Mouse (Mus musculus): Measurements from ENCODE around the gene Fgfr2. TPM values are rescaled to one million over a fixed set of nuclear protein-coding genes. Genes with fewer than 3 reads are reported as not detected.
A peak's percentile ranks its signal among the peaks of the same experiment; 100 is the strongest.

Fgfr2 gene
- total RNA-seq, 2 experiments from 2014 or later: 1.5 to 1.7 TPM

- intact Hi-C loops (cut with DNase I): no loop called here
- no peak for DNase-seq
Measured at GRCm38 (mm10) chr7:131345856-131346541, 1777.2 kb downstream of the Fgfr2 start.

- DNase-seq: no peak
- intact Hi-C loops (cut with DNase I): loop anchor here (10.0 kb wide), 2 partner anchors 153 to 223 kb away; no protein-coding TSS in a partner anchor
Measured at GRCm38 (mm10) chr7:131337502-131338068, 1785.6 kb downstream of the Fgfr2 start.

- DNase-seq: no peak
- intact Hi-C loops (cut with DNase I): loop anchor here (10.0 kb wide), 2 partner anchors 149 to 219 kb away; no protein-coding TSS in a partner anchor
Measured at GRCm38 (mm10) chr7:131333564-131333963, 1789.6 kb downstream of the Fgfr2 start, which contains the start of gene Fam24a. Fam24a (plus strand) TSS chr7:131333864.

- intact Hi-C loops (cut with DNase I): loop anchor here (10.0 kb wide), 2 partner anchors 147 to 217 kb away; no protein-coding TSS in a partner anchor
- no peak for DNase-seq
Measured at GRCm38 (mm10) chr7:131331688-131332087, 1791.5 kb downstream of the Fgfr2 start.

- no peak for DNase-seq
- intact Hi-C loops (cut with DNase I): no loop called here
Measured at GRCm38 (mm10) chr7:131329416-131329815, 1793.7 kb downstream of the Fgfr2 start, which contains the start of gene Fam24b. Fam24b (minus strand) TSS chr7:131329516.

GRCm38 (mm10) chr7:131327054-131327453 is 1796.1 kb downstream of the Fgfr2 start:
- intact Hi-C loops (cut with DNase I): no loop called here
- DNase-seq: no peak

- intact Hi-C loops (cut with DNase I): no loop called here
- no peak for DNase-seq
Measured at GRCm38 (mm10) chr7:131322192-131322591, 1801.0 kb downstream of the Fgfr2 start, which contains the start of gene Cuzd1. Cuzd1 (minus strand) TSS chr7:131322292.

GRCm38 (mm10) chr7:131318340-131318739 is 1804.8 kb downstream of the Fgfr2 start:
- intact Hi-C loops (cut with DNase I): no loop called here

GRCm38 (mm10) chr7:131317587-131317986 is 1805.6 kb downstream of the Fgfr2 start:
- DNase-seq: no peak
- intact Hi-C loops (cut with DNase I): no loop called here

More at GRCm38 (mm10) chr7:131318340-131318739, 1804.8 kb downstream of the Fgfr2 start:
- no peak for DNase-seq

- no peak for DNase-seq
- intact Hi-C loops (cut with DNase I): no loop called here
Measured at GRCm38 (mm10) chr7:131314493-131314892, 1808.7 kb downstream of the Fgfr2 start.

- no peak for DNase-seq
- intact Hi-C loops (cut with DNase I): no loop called here
Measured at GRCm38 (mm10) chr7:131306733-131307132, 1816.4 kb downstream of the Fgfr2 start.

- DNase-seq: no peak
- intact Hi-C loops (cut with DNase I): no loop called here
Measured at GRCm38 (mm10) chr7:131303340-131303739, 1819.8 kb downstream of the Fgfr2 start.

GRCm38 (mm10) chr7:131297151-131297550 is 1826.0 kb downstream of the Fgfr2 start:
- DNase-seq: no peak
- intact Hi-C loops (cut with DNase I): no loop called here

- no peak for DNase-seq
Measured at GRCm38 (mm10) chr7:131265851-131266250, 1857.3 kb downstream of the Fgfr2 start.

GRCm38 (mm10) chr7:131264251-131264650 is 1858.9 kb downstream of the Fgfr2 start:
- intact Hi-C loops (cut with DNase I): no loop called here
- no peak for DNase-seq

More at GRCm38 (mm10) chr7:131265851-131266250, 1857.3 kb downstream of the Fgfr2 start:
- intact Hi-C loops (cut with DNase I): no loop called here

GRCm38 (mm10) chr7:131260946-131261345 is 1862.2 kb downstream of the Fgfr2 start:
- intact Hi-C loops (cut with DNase I): no loop called here
- no peak for DNase-seq

GRCm38 (mm10) chr7:131257309-131257708 is 1865.8 kb downstream of the Fgfr2 start:
- no peak for DNase-seq
- intact Hi-C loops (cut with DNase I): no loop called here

- DNase-seq: peak in 1 of 2 experiments; percentile 2
- intact Hi-C loops (cut with DNase I): no loop called here
Measured at GRCm38 (mm10) chr7:131256841-131257240, 1866.3 kb downstream of the Fgfr2 start.

GRCm38 (mm10) chr7:131244993-131245392 is 1878.2 kb downstream of the Fgfr2 start:
- no peak for DNase-seq
- intact Hi-C loops (cut with DNase I): no loop called here

- no peak for DNase-seq
- intact Hi-C loops (cut with DNase I): no loop called here
Measured at GRCm38 (mm10) chr7:131236091-131236490, 1887.1 kb downstream of the Fgfr2 start.

- no peak for DNase-seq
- intact Hi-C loops (cut with DNase I): no loop called here
Measured at GRCm38 (mm10) chr7:131223086-131223485, 1900.1 kb downstream of the Fgfr2 start.

GRCm38 (mm10) chr7:131187996-131188395 is 1935.2 kb downstream of the Fgfr2 start:
- intact Hi-C loops (cut with DNase I): loop anchor here (10.0 kb wide), 1 partner anchor 147 kb away; the partner anchor contains the start of gene Fam24a

More at GRCm38 (mm10) chr7:131187996-131188395, 1935.2 kb downstream of the Fgfr2 start:
- DNase-seq: no peak
